Mouse (Mus musculus): ENCODE measurements around the gene Gpr50.

- no peak for TF ChIP-seq ZC3H11A (IDR thresholded peaks at IDR 0.05; ENCODE audit: borderline replicate concordance, low read depth, low read length)
- no peak for TF ChIP-seq ZNF384 (IDR thresholded peaks at IDR 0.05; ENCODE audit: low read depth, low read length)
- no peak for TF ChIP-seq CHD2 (IDR thresholded peaks at IDR 0.05; ENCODE audit: low read depth, low read length)
- no peak for TF ChIP-seq HCFC1 (IDR thresholded peaks at IDR 0.05; ENCODE audit: borderline replicate concordance, insufficient read depth, low read length)
- TF ChIP-seq MAFK (IDR thresholded peaks at IDR 0.05; ENCODE audit: insufficient read depth, low read depth, low read length): no peak
Measured at GRCm38 (mm10) chrX:71664688-71665026, 1.2 kb downstream of the Gpr50 start.

Data from ES-E14 (cell line).